Mouse (Mus musculus): ENCODE measurements around the gene Soga1.

The Soga1 gene

GRCm38 (mm10) chr2:157063241-157063700 is 15.8 kb downstream of the Soga1 start:
- no peak for DNase-seq (ENCODE audit: low read depth, low spot score)

GRCm38 (mm10) chr2:157060557-157061305 is 18.3 kb downstream of the Soga1 start:
- no peak for DNase-seq (ENCODE audit: low read depth, low spot score)

DNA sequence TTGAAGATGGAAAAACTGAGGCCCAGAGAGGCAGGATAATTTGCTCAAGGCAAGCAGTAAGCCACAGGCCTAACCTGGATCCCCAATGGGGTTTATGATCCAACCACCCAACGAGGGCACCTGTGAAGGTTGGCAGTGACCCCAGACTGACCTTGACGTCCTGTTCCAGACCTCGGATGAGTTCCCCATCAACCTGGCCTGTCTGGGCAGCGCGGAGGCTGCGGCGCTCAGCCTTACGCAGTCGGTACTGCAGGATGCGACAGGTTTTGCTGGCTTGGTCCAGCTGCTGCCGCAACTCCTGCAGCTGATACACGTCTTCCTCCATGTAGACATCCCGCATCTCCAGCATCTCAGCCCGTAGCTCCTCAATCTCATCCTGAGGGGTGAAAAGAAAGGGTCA is 19.0 kb downstream of the Soga1 start:
- DNase-seq (ENCODE audit: low read depth, low spot score) = no peak

DNA sequence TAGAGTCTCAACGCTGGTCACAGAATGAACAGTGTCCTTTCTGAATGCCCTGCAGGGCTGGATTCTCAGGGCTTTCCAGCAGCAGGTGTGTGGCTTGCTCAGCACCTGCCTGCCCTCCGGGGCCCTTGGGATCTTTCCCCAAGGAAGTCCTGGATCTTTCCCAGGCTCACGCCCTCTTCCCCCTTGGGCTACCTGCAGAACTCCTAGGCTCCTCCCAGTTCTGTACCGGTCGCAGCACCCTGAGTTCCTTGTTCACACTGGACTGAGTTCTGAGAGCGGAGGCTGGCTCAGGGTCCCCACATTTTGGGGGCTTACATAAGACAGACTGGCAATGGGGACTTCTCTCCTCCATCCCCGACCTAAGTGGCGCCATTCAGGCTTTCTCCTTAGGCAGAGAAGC is 19.9 kb downstream of the Soga1 start:
- DNase-seq (ENCODE audit: low read depth, low spot score) = no peak

DNA sequence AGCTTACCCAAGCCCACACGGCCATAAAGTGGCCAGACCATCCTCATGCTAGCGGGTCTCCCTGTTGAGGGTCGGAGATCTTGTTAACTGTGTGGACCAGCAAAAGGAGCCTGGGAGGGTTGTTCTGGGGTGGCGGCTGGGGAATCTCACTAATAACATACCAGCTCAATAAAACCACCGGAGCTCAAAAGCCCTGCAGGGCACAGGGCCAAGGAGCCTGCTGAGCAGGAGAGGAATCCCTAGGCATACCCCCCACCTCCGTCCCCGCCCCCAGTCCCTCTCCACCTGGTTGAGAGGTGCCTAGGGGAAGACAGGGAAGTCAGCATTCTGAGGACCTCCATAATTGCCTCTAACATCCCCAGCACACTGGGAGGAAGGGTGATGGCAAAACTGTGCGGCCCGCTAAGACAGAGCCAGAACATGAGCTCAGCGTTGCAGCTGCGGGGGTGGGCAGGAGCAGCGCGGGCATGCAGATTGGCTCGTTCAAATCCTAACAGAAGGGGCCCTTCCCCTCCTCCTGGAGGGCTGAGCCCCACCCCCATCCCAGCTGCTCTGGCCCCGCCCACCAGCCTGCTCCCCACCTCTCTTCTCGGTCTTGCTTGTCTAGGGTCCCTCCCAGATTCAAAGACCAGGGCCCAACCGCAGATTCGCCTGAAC is 20.6 kb downstream of the Soga1 start:
- no peak for DNase-seq (ENCODE audit: low read depth, low spot score)

DNA sequence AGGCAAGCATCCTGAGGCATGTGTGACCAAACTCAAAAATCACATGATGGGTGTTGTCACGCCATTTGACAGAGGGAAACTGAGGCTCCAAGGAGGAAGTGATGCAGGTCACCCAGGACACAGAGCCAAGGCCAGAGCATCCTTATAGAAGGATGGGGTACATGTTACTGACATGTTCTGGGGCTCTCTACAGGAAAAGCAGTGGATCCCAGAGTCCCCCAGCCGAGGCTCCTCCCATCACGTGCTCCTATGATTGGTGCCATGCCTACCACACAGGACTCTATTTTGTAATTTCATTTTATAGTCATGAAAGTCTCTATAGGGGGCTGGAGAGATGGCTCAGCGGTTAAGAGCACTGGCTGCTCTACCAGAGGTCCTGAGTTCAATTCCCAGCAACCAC is 21.3 kb downstream of the Soga1 start:
- no peak for DNase-seq (ENCODE audit: low read depth, low spot score)

DNA sequence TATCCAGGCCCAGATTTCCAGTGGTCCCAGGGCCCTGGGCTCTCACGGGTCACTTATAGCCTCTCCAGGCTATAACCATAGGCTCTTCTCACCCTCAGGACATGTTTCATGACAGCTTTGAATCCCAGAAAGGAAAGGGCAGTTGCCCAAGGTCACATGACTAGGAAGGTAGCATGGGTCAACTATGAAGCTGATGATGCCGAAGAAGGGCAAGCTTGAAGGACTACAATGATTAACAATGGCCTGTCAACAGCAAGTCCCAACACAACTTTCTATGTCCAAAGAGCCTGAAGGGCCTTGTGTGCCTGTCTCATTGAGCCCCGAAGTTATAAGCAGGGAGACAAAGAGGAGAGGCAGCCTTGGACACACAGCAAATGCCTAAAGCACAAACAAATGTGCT is 21.9 kb downstream of the Soga1 start:
- DNase-seq (ENCODE audit: low read depth, low spot score) = no peak

GRCm38 (mm10) chr2:157055721-157056120 is 23.3 kb downstream of the Soga1 start:
- DNase-seq (ENCODE audit: low read depth, low spot score) = no peak

DNA sequence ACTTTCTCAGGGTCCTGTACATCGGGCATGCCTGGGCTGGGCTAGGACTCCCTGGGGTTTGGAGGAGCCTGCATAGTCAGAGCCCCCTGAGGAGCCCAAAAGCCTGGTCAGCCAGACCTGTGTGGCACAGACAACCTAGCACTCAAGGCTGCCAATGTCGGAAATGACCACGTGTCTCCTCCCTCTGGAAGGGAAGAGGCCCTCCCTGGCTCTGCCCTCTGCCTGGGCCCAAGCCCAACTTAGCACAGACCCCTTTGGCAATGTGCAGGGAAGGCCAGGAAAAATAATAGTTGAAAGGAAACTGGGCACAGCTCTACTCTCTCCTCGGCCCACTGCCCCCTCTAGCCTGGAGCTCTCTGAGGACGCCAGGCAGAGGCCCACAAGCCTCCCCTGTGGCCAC is 24.2 kb downstream of the Soga1 start:
- DNase-seq (ENCODE audit: low read depth, low spot score) = no peak

DNA sequence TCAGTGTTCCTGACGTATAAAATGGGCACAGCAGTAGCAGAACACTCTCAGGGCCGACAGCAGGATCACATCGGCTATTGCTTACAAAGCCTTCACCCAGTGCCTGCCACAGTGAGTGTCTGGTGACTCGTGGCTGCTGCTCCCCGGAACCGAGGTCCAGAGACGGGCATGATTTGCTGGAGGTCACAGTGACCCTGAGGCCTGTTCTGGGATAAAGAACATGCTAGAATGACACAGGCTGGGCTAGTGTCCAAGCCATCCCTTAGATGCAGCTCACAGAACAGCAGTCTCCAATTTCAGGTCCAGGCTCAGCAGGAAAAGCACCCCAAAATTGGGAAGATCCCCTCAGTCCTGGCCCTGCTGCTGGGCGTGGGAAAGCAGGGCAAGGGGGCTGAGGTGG is 24.8 kb downstream of the Soga1 start:
- DNase-seq (ENCODE audit: low read depth, low spot score) = no peak

DNA sequence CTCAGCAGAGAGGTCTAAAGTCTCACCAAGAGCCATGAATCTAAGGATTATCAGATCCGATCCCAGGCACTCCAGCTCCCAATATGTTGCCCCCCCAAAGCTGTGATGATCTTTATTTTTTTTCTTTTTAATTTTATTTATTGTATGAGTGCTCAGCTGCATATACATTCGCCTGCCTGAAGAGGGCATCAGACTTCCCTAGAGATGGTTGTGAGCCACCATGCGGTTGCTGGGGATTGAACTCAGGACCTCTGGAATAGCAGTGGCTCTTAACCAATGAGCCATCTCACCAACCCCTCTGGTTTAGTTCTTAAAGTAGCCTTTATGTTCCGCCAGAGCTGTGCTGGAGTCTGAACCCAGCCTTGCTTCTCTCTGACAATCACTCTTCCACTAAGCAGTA is 25.3 kb downstream of the Soga1 start:
- no peak for DNase-seq (ENCODE audit: low read depth, low spot score)

GRCm38 (mm10) chr2:157053124-157053523 is 25.9 kb downstream of the Soga1 start:
- DNase-seq (ENCODE audit: low read depth, low spot score) = no peak

DNA sequence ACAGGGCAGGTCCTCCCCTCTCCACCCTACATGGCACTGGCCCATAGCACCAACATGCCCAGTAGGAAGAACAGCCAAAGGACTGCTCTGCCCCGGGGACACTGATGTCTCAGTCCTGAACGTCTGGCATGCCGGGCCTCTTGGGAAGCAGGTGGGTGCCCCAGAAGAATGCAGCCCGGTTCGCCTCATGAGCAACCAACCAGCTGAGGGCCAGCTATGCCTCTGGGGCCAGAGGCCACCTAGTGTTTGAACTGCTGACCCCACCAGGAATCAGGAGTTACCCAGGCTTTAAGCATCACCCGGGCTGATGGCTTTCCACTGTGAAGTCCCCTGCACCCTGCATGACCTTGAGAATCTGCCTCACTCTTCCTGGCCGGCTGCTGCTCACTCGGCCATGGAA is 26.6 kb downstream of the Soga1 start:
- DNase-seq (ENCODE audit: low read depth, low spot score) = no peak

- peak; percentile 81 for DNase-seq (ENCODE audit: low read depth, low spot score)
Measured at GRCm38 (mm10) chr2:157049831-157050243, 29.2 kb downstream of the Soga1 start.

GRCm38 (mm10) chr2:157048395-157049181 is 30.5 kb downstream of the Soga1 start:
- no peak for DNase-seq (ENCODE audit: low read depth, low spot score)

GRCm38 (mm10) chr2:157046956-157047355 is 32.1 kb downstream of the Soga1 start:
- DNase-seq (ENCODE audit: low read depth, low spot score) = no peak

- no peak for DNase-seq (ENCODE audit: low read depth, low spot score)
Measured at GRCm38 (mm10) chr2:157045932-157046331, 33.1 kb downstream of the Soga1 start.

DNA sequence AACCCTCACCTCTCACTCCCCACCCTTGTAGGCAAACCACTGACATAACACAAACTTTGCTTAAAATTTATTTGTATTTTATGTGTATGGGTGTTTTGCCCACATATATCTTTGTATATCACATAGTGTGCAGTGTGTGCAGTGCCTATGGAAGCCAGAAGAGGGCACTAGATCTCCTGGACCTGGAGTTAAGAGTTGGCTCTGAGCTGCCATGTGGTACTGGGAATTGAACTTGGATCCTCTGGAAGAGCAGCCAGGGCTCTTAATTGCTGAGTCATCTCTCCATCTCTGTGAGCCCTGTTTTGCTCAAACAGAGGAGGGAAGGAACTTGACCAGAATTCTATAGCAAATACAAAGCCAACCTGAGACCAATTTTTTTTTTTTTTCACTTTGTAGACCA is 35.1 kb downstream of the Soga1 start:
- no peak for DNase-seq (ENCODE audit: low read depth, low spot score)

DNA sequence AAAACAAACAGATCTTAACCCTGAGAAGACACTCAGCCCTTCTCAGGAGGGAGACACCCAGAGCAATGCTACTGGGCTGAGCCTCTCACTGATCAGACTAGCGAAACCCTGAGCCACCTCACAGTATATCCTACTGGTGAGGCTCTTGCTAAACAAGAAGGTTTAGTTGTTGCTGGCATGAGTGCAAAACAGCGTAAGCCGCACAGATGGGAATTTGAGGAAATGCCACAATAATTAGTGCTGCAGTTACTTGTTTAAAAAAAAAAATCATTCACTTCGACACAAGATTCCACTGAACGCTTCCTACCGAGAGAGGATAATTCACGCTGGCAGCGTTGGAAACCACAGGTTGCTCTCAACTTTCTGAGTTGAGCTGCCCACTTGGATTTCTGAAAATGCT is 35.5 kb downstream of the Soga1 start:
- no peak for DNase-seq (ENCODE audit: low read depth, low spot score)

- no peak for DNase-seq (ENCODE audit: low read depth, low spot score)
Measured at GRCm38 (mm10) chr2:157041421-157041820, 37.6 kb downstream of the Soga1 start.

GRCm38 (mm10) chr2:157040649-157041046 is 38.4 kb downstream of the Soga1 start:
- DNase-seq (ENCODE audit: low read depth, low spot score) = no peak

- DNase-seq (ENCODE audit: low read depth, low spot score) = no peak
Measured at GRCm38 (mm10) chr2:157039900-157040648, 39.0 kb downstream of the Soga1 start.
